Mouse (Mus musculus) forebrain, embryonic 11.5 days (tissue): ENCODE results near the gene Capg. TPM values are rescaled to one million over a fixed set of nuclear protein-coding genes. Genes with fewer than 3 reads are reported as not detected.

Source experiments
- ATAC-seq: fragments of 200-750 bp; cut with Nextera tagmentation; replicated peaks from 2 replicates; pipeline ENCODE4 v1.8.0; 2017; ENCODE audit warnings: moderate TSS enrichment; ENCODE audit not compliant: low FRiP score
- DNase-seq: peaks from one replicate; pipeline ENCODE4 v3.0.0-alpha.2; 2017; ENCODE audit warnings: low spot score
- H3K27ac ChIP-seq: fragments of 300-500 bp; sonication (generic); 2 replicates; pipeline ENCODE4 v1.5.1; 2014; ENCODE audit warnings: low read depth, low read length
- H3K27me3 ChIP-seq: fragments of 300-500 bp; sonication (generic); 2 replicates; pipeline ENCODE4 v1.6.1; 2014; ENCODE audit warnings: mild to moderate bottlenecking, low read length, mixed read lengths; ENCODE audit not compliant: control insufficient read depth, insufficient read depth
- H3K36me3 ChIP-seq: fragments of 300-500 bp; sonication (generic); 2 replicates; pipeline ENCODE4 v1.6.1; 2014; ENCODE audit warnings: mild to moderate bottlenecking, low read length, moderate library complexity, mixed read lengths; ENCODE audit not compliant: control insufficient read depth, insufficient read depth
- H3K4me1 ChIP-seq: fragments of 300-500 bp; sonication (generic); replicated peaks from 2 replicates; pipeline ENCODE4 v1.6.1; 2014; ENCODE audit warnings: low read length, mixed read lengths; ENCODE audit not compliant: control insufficient read depth, insufficient read depth
- H3K4me2 ChIP-seq: fragments of 300-500 bp; sonication (generic); 2 replicates; pipeline ENCODE4 v1.6.1; 2014; ENCODE audit warnings: low read depth, mild to moderate bottlenecking, low read length, moderate library complexity, mixed read lengths; ENCODE audit not compliant: severe bottlenecking
- H3K4me3 ChIP-seq: fragments of 300-500 bp; sonication (generic); 2 replicates; pipeline ENCODE4 v1.5.1; 2014; ENCODE audit warnings: low read depth, low read length
- H3K9ac ChIP-seq: fragments of 300-500 bp; sonication (generic); 2 replicates; pipeline ENCODE4 v1.6.1; 2014; ENCODE audit warnings: low read length
- H3K9me3 ChIP-seq: fragments of 300-500 bp; sonication (generic); 2 replicates; pipeline ENCODE4 v1.6.1; 2016; ENCODE audit warnings: low read length, mixed read lengths; ENCODE audit not compliant: control insufficient read depth
- WGBS: fragments of 180-500 bp; shearing (Covaris S2); extraction: QIAGEN DNeasy Blood & Tissue Kit; methylation state at CpG from one replicate; pipeline ENCODE4 v1.1.7; 2014; 5-methylcytosine and 5-hydroxymethylcytosine counted together
- polyA plus RNA-seq: library from polyadenylated mRNA; unstranded; fragments of >200 nt; fragmentation: Nextera tagmentation; extraction: Ambion mirVana; gene quantifications from 2 replicates; pipeline ENCODE4 v1.2.1, GENCODE M21; 2014

Gene Capg
- polyA plus RNA-seq: 7.1 and 8.4 TPM in 2 replicates

- Histone ChIP-seq H3K9me3 (no peaks in the 10 kb centered on the region), H3K4me3 (no peak within 1 kb of the TSS), H3K27ac (no peak within 1 kb of the TSS), H3K4me2 (peak within 1 kb of the TSS; percentile 19; the same call in 1 of the 2 replicates), H3K4me1 (peaks cover 2% of the 10 kb centered on the region; the same call in 1 of the 2 replicates), H3K9ac (0 out of 2 replicates have a peak within 1 kb of the TSS, but pooled peaks have one; percentile 9), H3K27me3 (no peaks in the 10 kb centered on the region), H3K36me3 (no peaks in the 10 kb centered on the region)
- no peak for DNase-seq
- WGBS: 15% methylated on average over 23 of the region's 23 CpGs
- no peak for ATAC-seq
Observed at GRCm38 (mm10) chr6:72544283-72544987, at the start of gene Capg. Capg (plus strand) TSS chr6:72544391.

- WGBS: 82% methylated on average over 5 of the region's 5 CpGs
- Histone ChIP-seq H3K4me3 (no peak overlapping the region), H3K36me3 (no peaks in the 10 kb centered on the region), H3K27ac (no peak overlapping the region), H3K27me3 (no peaks in the 10 kb centered on the region), H3K4me2 (no peak overlapping the region), H3K9ac (no peak overlapping the region), H3K9me3 (no peaks in the 10 kb centered on the region), H3K4me1 (no peaks in the 10 kb centered on the region)
- ATAC-seq: no peak
- no peak for DNase-seq
Observed at GRCm38 (mm10) chr6:72498950-72499349, 45.2 kb upstream of the Capg start.

GRCm38 (mm10) chr6:72503309-72503708, 40.9 kb upstream of the Capg start:
- ATAC-seq: no peak
- no peaks in the 10 kb centered on the region for H3K36me3 ChIP-seq
- H3K4me2 ChIP-seq: no peak overlapping the region
- no peak for DNase-seq
- no peak overlapping the region for H3K4me3 ChIP-seq
- H3K27me3 ChIP-seq: no peaks in the 10 kb centered on the region
- H3K4me1 ChIP-seq: no peaks in the 10 kb centered on the region
- H3K9ac ChIP-seq: no peak overlapping the region
- H3K27ac ChIP-seq: no peak overlapping the region
- H3K9me3 ChIP-seq: no peaks in the 10 kb centered on the region

GRCm38 (mm10) chr6:72503939-72504338, 40.3 kb upstream of the Capg start:
- Histone ChIP-seq H3K9ac (no peak overlapping the region), H3K4me1 (no peaks in the 10 kb centered on the region), H3K36me3 (no peaks in the 10 kb centered on the region), H3K27ac (no peak overlapping the region), H3K9me3 (no peaks in the 10 kb centered on the region), H3K27me3 (no peaks in the 10 kb centered on the region), H3K4me2 (no peak overlapping the region), H3K4me3 (no peak overlapping the region)
- WGBS: 91% methylated on average over 2 of the region's 2 CpGs
- no peak for DNase-seq
- ATAC-seq: no peak

- no peaks in the 10 kb centered on the region for H3K27me3 ChIP-seq
- no peak overlapping the region for H3K9ac ChIP-seq
- H3K4me1 ChIP-seq: no peaks in the 10 kb centered on the region
- no peak for DNase-seq
- H3K9me3 ChIP-seq: no peaks in the 10 kb centered on the region
- no peak overlapping the region for H3K27ac ChIP-seq
- H3K4me3 ChIP-seq: no peak overlapping the region
- no peak overlapping the region for H3K4me2 ChIP-seq
- ATAC-seq: no peak
- H3K36me3 ChIP-seq: no peaks in the 10 kb centered on the region
- 58% methylated on average over 1 of the region's 1 CpGs for WGBS
Observed at GRCm38 (mm10) chr6:72506104-72506503, 38.1 kb upstream of the Capg start.

- Histone ChIP-seq H3K4me3 (no peak overlapping the region), H3K4me2 (no peak overlapping the region), H3K9me3 (no peaks in the 10 kb centered on the region), H3K27ac (no peak overlapping the region), H3K4me1 (peaks cover 8% of the 10 kb centered on the region; the same call in 1 of the 2 replicates), H3K27me3 (no peaks in the 10 kb centered on the region), H3K36me3 (no peaks in the 10 kb centered on the region), H3K9ac (no peak overlapping the region)
- DNase-seq (no peak), ATAC-seq (no peak)
- 74% methylated on average over 4 of the region's 4 CpGs for WGBS
Observed at GRCm38 (mm10) chr6:72508596-72508995, 35.6 kb upstream of the Capg start.

- no peak for ATAC-seq
- WGBS: 76% methylated on average over 2 of the region's 2 CpGs
- H3K9ac ChIP-seq: no peak overlapping the region
- no peaks in the 10 kb centered on the region for H3K36me3 ChIP-seq
- no peaks in the 10 kb centered on the region for H3K9me3 ChIP-seq
- H3K4me2 ChIP-seq: no peak overlapping the region
- DNase-seq: no peak
- H3K4me1 ChIP-seq: peaks cover 8% of the 10 kb centered on the region; the same call in 1 of the 2 replicates
- no peaks in the 10 kb centered on the region for H3K27me3 ChIP-seq
- no peak overlapping the region for H3K27ac ChIP-seq
- H3K4me3 ChIP-seq: no peak overlapping the region
Observed at GRCm38 (mm10) chr6:72509872-72510435, 34.2 kb upstream of the Capg start.

- Histone ChIP-seq H3K27ac (no peak overlapping the region), H3K9me3 (no peaks in the 10 kb centered on the region), H3K27me3 (no peaks in the 10 kb centered on the region), H3K4me2 (no peak overlapping the region), H3K4me3 (no peak overlapping the region), H3K9ac (no peak overlapping the region), H3K36me3 (no peaks in the 10 kb centered on the region), H3K4me1 (peaks cover 8% of the 10 kb centered on the region; the same call in 1 of the 2 replicates)
- 83% methylated on average over 6 of the region's 6 CpGs for WGBS
- ATAC-seq: no peak
- no peak for DNase-seq
Observed at GRCm38 (mm10) chr6:72510686-72511421, 33.3 kb upstream of the Capg start.
